Mouse (Mus musculus) kidney, adult 8-10 months (tissue): ENCODE data around the gene I830077J02Rik.
"Not testable (repeated sequence)": the region's sequence is repeated elsewhere in the genome, so short reads cannot be mapped to it uniquely, and the experiment has no call there.

Experiments used
- DNase-seq, 2 experiments: peaks; one replicate each; pipeline ENCODE4 v3.0.0; 2022

The I830077J02Rik gene

GRCm38 (mm10) chr3:105917656-105918354 is 14.7 kb downstream of the I830077J02Rik start:
- DNase-seq, result no peak

- not testable (repeated sequence) for DNase-seq
Measured at GRCm38 (mm10) chr3:105916455-105916854, 16.0 kb downstream of the I830077J02Rik start.

- no peak for DNase-seq
Measured at GRCm38 (mm10) chr3:105915281-105915680, 17.2 kb downstream of the I830077J02Rik start.

GRCm38 (mm10) chr3:105913839-105914681 is 18.4 kb downstream of the I830077J02Rik start:
- DNase-seq, result no peak

GRCm38 (mm10) chr3:105912097-105912880 is 20.2 kb downstream of the I830077J02Rik start:
- no peak for DNase-seq

- DNase-seq, result no peak
Measured at GRCm38 (mm10) chr3:105910519-105911190, 21.8 kb downstream of the I830077J02Rik start.

- DNase-seq, result no peak
Measured at GRCm38 (mm10) chr3:105908976-105909375, 23.5 kb downstream of the I830077J02Rik start.

- no peak for DNase-seq
Measured at GRCm38 (mm10) chr3:105907956-105908655, 24.4 kb downstream of the I830077J02Rik start.

- no peak for DNase-seq
Measured at GRCm38 (mm10) chr3:105904721-105905120, 27.7 kb downstream of the I830077J02Rik start.

GRCm38 (mm10) chr3:105904213-105904612 is 28.3 kb downstream of the I830077J02Rik start:
- DNase-seq, result no peak

GRCm38 (mm10) chr3:105901468-105901867 is 31.0 kb downstream of the I830077J02Rik start:
- no peak for DNase-seq

GRCm38 (mm10) chr3:105900716-105901115 is 31.7 kb downstream of the I830077J02Rik start:
- no peak for DNase-seq

- DNase-seq, result no peak
Measured at GRCm38 (mm10) chr3:105900266-105900665, 32.2 kb downstream of the I830077J02Rik start.

GRCm38 (mm10) chr3:105899394-105900147 is 32.9 kb downstream of the I830077J02Rik start:
- DNase-seq, result peak; percentile 75 to 87

- no peak for DNase-seq
Measured at GRCm38 (mm10) chr3:105898861-105899260, 33.6 kb downstream of the I830077J02Rik start.

- DNase-seq, result no peak
Measured at GRCm38 (mm10) chr3:105898325-105898724, 34.1 kb downstream of the I830077J02Rik start.

GRCm38 (mm10) chr3:105896811-105897210 is 35.7 kb downstream of the I830077J02Rik start:
- no peak for DNase-seq

- DNase-seq, result peak; percentile 76 to 87
Measured at GRCm38 (mm10) chr3:105894601-105895592, 37.6 kb downstream of the I830077J02Rik start.

- DNase-seq, result no peak
Measured at GRCm38 (mm10) chr3:105893941-105894391, 38.5 kb downstream of the I830077J02Rik start.
